Mouse (Mus musculus) left cerebral cortex, adult 18-20 months (tissue): ENCODE measurements around the gene Uaca. TPM values are rescaled to one million over a fixed set of nuclear protein-coding genes. Genes with fewer than 3 reads are reported as not detected.

Experiments used
- total RNA-seq, 2 experiments: library from RNA; stranded (reverse); gene quantifications; 2 replicates each; pipeline ENCODE4 v1.2.3; 2021

Uaca gene
- total RNA-seq, 2 experiments from 2014 or later = 7.7 to 9.2 TPM

Other genes with a start within 250 kb of the Uaca start
- 10 to 100 TPM; 89.4 to 95.6 TPM for gene Lrrc49, start 106.4 kb upstream of the Uaca start, total RNA-seq
- gene Larp6, start 81.6 kb upstream of the Uaca start, total RNA-seq = 10 to 100 TPM; 37.6 to 41.6 TPM